Mouse (Mus musculus) lung, adult 2 months (tissue): ENCODE measurements around the gene Rab6a.

Source experiments
- CTCF ChIP-seq: fragments of 200-500 bp; IDR thresholded peaks from 2 replicates; pipeline ENCODE4 v1.5.1; 2011; ENCODE audit warnings: mild to moderate bottlenecking, low read length, control low read depth; ENCODE audit not compliant: insufficient read depth
- POLR2A ChIP-seq: fragments of 200-500 bp; IDR thresholded peaks from 2 replicates; pipeline ENCODE4 v1.6.1; 2011; ENCODE audit warnings: low read depth, mild to moderate bottlenecking, control low read depth, low read length, borderline replicate concordance; ENCODE audit errors: extremely low read depth

- TF ChIP-seq POLR2A: no peak
- TF ChIP-seq CTCF: no peak
Observed at GRCm38 (mm10) chr7:100654441-100654840, 47.2 kb downstream of the Rab6a start.
